Mouse (Mus musculus) midbrain, embryonic 11.5 days (tissue): Measurements from ENCODE around the gene Peli3. TPM values are rescaled to one million over a fixed set of nuclear protein-coding genes. Genes with fewer than 3 reads are reported as not detected.

Experiments
- ATAC-seq: fragments of 200-750 bp; cut with Nextera tagmentation; 2 replicates; pipeline ENCODE4 v1.8.0; 2017; ENCODE audit warnings: moderate TSS enrichment, moderate library complexity; ENCODE audit not compliant: low FRiP score
- DNase-seq: peaks from one replicate; pipeline ENCODE4 v3.0.0; 2015; ENCODE audit warnings: low spot score; ENCODE audit errors: missing footprints
- H3K27ac ChIP-seq: fragments of 300-500 bp; sonication (generic); 2 replicates; pipeline ENCODE4 v1.5.1; 2014; ENCODE audit warnings: low read depth, low read length
- H3K27me3 ChIP-seq: fragments of 300-500 bp; sonication (generic); 2 replicates; pipeline ENCODE4 v1.6.1; 2014; ENCODE audit warnings: mild to moderate bottlenecking, low read length, moderate library complexity, mixed read lengths; ENCODE audit not compliant: control insufficient read depth, insufficient read depth
- H3K36me3 ChIP-seq: fragments of 300-500 bp; sonication (generic); 2 replicates; pipeline ENCODE4 v1.6.1; 2014; ENCODE audit warnings: mild to moderate bottlenecking, low read length, moderate library complexity, mixed read lengths; ENCODE audit not compliant: control insufficient read depth, insufficient read depth
- H3K4me1 ChIP-seq: fragments of 300-500 bp; sonication (generic); 2 replicates; pipeline ENCODE4 v1.6.1; 2014; ENCODE audit warnings: low read length; ENCODE audit not compliant: control insufficient read depth, insufficient read depth
- H3K4me2 ChIP-seq: fragments of 300-500 bp; sonication (generic); 2 replicates; pipeline ENCODE4 v1.6.1; 2014; ENCODE audit warnings: mild to moderate bottlenecking, moderate library complexity
- H3K4me3 ChIP-seq: fragments of 300-500 bp; sonication (generic); 2 replicates; pipeline ENCODE4 v1.5.1; 2014; ENCODE audit warnings: low read depth, low read length
- H3K9ac ChIP-seq: fragments of 300-500 bp; sonication (generic); 2 replicates; pipeline ENCODE4 v1.6.1; 2014; ENCODE audit warnings: low read length
- H3K9me3 ChIP-seq: fragments of 300-500 bp; sonication (generic); 2 replicates; pipeline ENCODE4 v1.6.1; 2016; ENCODE audit warnings: low read length; ENCODE audit not compliant: control insufficient read depth
- WGBS: fragments of 180-500 bp; shearing (Covaris S2); extraction: QIAGEN DNeasy Blood & Tissue Kit; methylation state at CpG from one replicate; pipeline ENCODE4 v1.1.7; 2014; 5-methylcytosine and 5-hydroxymethylcytosine counted together
- polyA plus RNA-seq: library from polyadenylated mRNA; unstranded; fragments of >200 nt; fragmentation: Nextera tagmentation; extraction: Ambion mirVana; gene quantifications from 2 replicates; pipeline ENCODE4 v1.2.1, GENCODE M21; 2014

The Peli3 gene
- polyA plus RNA-seq, 1 experiment from 2014 or later: 1.5 TPM

GRCm38 (mm10) chr19:4925121-4925860 lies 17.6 kb downstream of the Peli3 start:
- no peak for ATAC-seq
- H3K9ac ChIP-seq: no peak overlapping the region
- H3K4me2 ChIP-seq: no peak overlapping the region
- peaks cover 11% of the 10 kb centered on the region; the same call in 1 of the 2 replicates for H3K4me1 ChIP-seq
- H3K27ac ChIP-seq: no peak overlapping the region
- no peaks in the 10 kb centered on the region for H3K9me3 ChIP-seq
- no peaks in the 10 kb centered on the region for H3K27me3 ChIP-seq
- 96% methylated on average over 11 of the region's 11 CpGs for WGBS
- H3K4me3 ChIP-seq: no peak overlapping the region
- peaks cover 27% of the 10 kb centered on the region for H3K36me3 ChIP-seq
- peak; percentile 54 for DNase-seq

DNA sequence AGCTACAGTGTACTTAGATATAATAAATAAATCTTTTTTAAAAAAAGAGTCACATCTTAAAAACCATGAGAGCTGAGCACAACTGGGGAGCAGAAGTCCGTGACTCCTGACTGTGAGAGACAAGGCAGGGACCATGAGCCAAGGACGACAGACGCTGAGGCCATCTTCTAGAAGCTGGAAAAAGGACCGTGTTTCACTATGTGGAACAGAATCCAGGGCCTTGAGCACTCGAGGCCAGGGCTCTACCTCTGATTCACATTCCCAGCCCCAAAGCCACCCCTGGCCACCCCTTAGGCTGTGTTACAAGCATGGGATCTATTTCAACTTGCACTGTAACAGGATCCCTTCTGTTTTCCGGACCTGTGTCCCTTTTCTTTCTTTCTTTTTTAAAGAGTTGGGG lies 23.3 kb downstream of the Peli3 start:
- ATAC-seq: no peak

GRCm38 (mm10) chr19:4916827-4917226 lies 26.1 kb downstream of the Peli3 start:
- Histone ChIP-seq H3K9me3 (no peaks in the 10 kb centered on the region), H3K4me1 (no peaks in the 10 kb centered on the region), H3K36me3 (peaks cover 27% of the 10 kb centered on the region), H3K4me3 (no peak overlapping the region), H3K4me2 (no peak overlapping the region), H3K9ac (no peak overlapping the region), H3K27me3 (no peaks in the 10 kb centered on the region), H3K27ac (no peak overlapping the region)
- DNase-seq (no peak), ATAC-seq (no peak)
- WGBS: 84% methylated on average over 10 of the region's 10 CpGs

More for the DNA sequence above, 23.3 kb downstream of the Peli3 start:
- peaks cover 35% of the 10 kb centered on the region for H3K36me3 ChIP-seq
- WGBS: 88% methylated on average over 6 of the region's 6 CpGs
- no peaks in the 10 kb centered on the region for H3K27me3 ChIP-seq
- DNase-seq: no peak
- H3K9me3 ChIP-seq: no peaks in the 10 kb centered on the region
- no peaks in the 10 kb centered on the region for H3K4me1 ChIP-seq
- no peak overlapping the region for H3K9ac ChIP-seq
- H3K27ac ChIP-seq: no peak overlapping the region
- no peak overlapping the region for H3K4me3 ChIP-seq
- H3K4me2 ChIP-seq: no peak overlapping the region

GRCm38 (mm10) chr19:4915924-4916603 lies 26.9 kb downstream of the Peli3 start:
- no peak overlapping the region for H3K4me3 ChIP-seq
- H3K9ac ChIP-seq: no peak overlapping the region
- WGBS: 88% methylated on average over 15 of the region's 15 CpGs
- ATAC-seq: no peak
- H3K9me3 ChIP-seq: no peaks in the 10 kb centered on the region
- H3K4me1 ChIP-seq: no peaks in the 10 kb centered on the region
- peaks cover 26% of the 10 kb centered on the region for H3K36me3 ChIP-seq
- no peaks in the 10 kb centered on the region for H3K27me3 ChIP-seq
- no peak overlapping the region for H3K27ac ChIP-seq
- no peak overlapping the region for H3K4me2 ChIP-seq
- DNase-seq: no peak

DNA sequence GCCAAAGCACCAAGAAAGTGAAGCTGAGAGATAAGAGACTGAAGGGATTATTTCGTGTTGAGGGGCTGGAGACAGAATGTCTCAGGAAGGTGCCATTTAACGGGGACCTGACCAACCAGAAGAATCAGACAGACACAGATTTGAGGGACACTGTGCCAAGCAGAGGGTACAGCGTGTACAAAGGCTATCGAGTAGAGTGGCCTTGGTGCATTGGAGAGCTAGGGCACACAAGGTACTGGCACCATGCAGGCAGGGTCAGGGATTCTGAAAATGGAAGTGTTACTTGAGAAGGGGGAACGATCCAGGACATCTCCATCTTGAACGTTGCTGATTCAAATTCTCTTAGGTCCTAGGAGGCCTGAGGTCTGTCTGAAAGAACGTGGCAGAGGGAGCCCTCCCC lies 33.6 kb downstream of the Peli3 start:
- Histone ChIP-seq H3K4me3 (no peak overlapping the region), H3K36me3 (peaks cover 20% of the 10 kb centered on the region), H3K9me3 (no peaks in the 10 kb centered on the region), H3K9ac (no peak overlapping the region), H3K4me1 (peaks cover 5% of the 10 kb centered on the region; the same call in 1 of the 2 replicates), H3K27ac (no peak overlapping the region), H3K27me3 (no peaks in the 10 kb centered on the region), H3K4me2 (no peak overlapping the region)
- DNase-seq (no peak), ATAC-seq (no peak)
- WGBS: 95% methylated on average over 7 of the region's 7 CpGs

DNA sequence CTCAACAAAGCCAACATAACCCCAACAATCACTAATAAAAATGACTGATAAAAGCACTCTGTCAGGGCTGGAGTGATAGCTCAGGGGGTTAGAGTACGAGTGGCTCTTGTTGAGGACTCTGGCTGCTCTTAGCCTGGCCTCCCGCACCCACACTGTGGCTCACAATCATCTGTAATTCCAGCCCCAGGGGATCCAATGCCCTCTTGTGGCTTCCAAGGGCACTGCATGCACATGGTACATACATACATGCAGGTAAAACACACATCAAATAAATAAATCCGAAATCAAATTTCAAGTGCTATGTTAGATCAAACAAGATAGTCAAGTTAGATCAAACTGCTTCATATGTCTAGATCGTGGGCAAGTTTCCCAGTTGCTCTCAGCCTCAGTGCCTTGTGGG lies 34.8 kb downstream of the Peli3 start:
- WGBS: 82% methylated on average over 4 of the region's 4 CpGs
- H3K36me3 ChIP-seq: peaks cover 12% of the 10 kb centered on the region
- no peak overlapping the region for H3K4me2 ChIP-seq
- ATAC-seq: no peak
- no peak for DNase-seq
- H3K9me3 ChIP-seq: no peaks in the 10 kb centered on the region
- no peak overlapping the region for H3K9ac ChIP-seq
- H3K4me1 ChIP-seq: peaks cover 5% of the 10 kb centered on the region; the same call in 1 of the 2 replicates
- no peak overlapping the region for H3K4me3 ChIP-seq
- H3K27me3 ChIP-seq: no peaks in the 10 kb centered on the region
- H3K27ac ChIP-seq: no peak overlapping the region

GRCm38 (mm10) chr19:4905979-4906794 lies 36.7 kb downstream of the Peli3 start, which contains the start of gene Bbs1:
Bbs1 (minus strand) TSS chr19:4906628.
- H3K27ac ChIP-seq: peak within 1 kb of the TSS; percentile 53; the same call in 1 of the 2 replicates
- no peaks in the 10 kb centered on the region for H3K27me3 ChIP-seq
- peaks cover 12% of the 10 kb centered on the region for H3K36me3 ChIP-seq
- peak; percentile 98 for DNase-seq
- H3K4me2 ChIP-seq: peak within 1 kb of the TSS; percentile 69
- peak within 1 kb of the TSS; percentile 73 for H3K4me3 ChIP-seq
- H3K4me1 ChIP-seq: peaks cover 5% of the 10 kb centered on the region; the same call in 1 of the 2 replicates
- peak; percentile 72 for ATAC-seq
- H3K9me3 ChIP-seq: no peaks in the 10 kb centered on the region
- peak within 1 kb of the TSS; percentile 76 for H3K9ac ChIP-seq
- WGBS: 10% methylated on average over 31 of the region's 31 CpGs

- no peak overlapping the region for H3K4me3 ChIP-seq
- H3K27me3 ChIP-seq: no peaks in the 10 kb centered on the region
- no peaks in the 10 kb centered on the region for H3K4me1 ChIP-seq
- no peak overlapping the region for H3K27ac ChIP-seq
- no peaks in the 10 kb centered on the region for H3K9me3 ChIP-seq
- no peak overlapping the region for H3K4me2 ChIP-seq
- H3K36me3 ChIP-seq: no peaks in the 10 kb centered on the region
- DNase-seq: no peak
- 90% methylated on average over 3 of the region's 3 CpGs for WGBS
- no peak for ATAC-seq
- H3K9ac ChIP-seq: no peak overlapping the region
Observed at GRCm38 (mm10) chr19:4899888-4900287, 43.0 kb downstream of the Peli3 start.
